Mouse (Mus musculus) cerebellum, adult 2 months (tissue): ENCODE data around the gene Runx1. TPM values are rescaled to one million over a fixed set of nuclear protein-coding genes. Genes with fewer than 3 reads are reported as not detected.

Experiments
- DNase-seq, 2 experiments: peaks; one replicate each; pipeline ENCODE4 v3.0.0; 2021
- H3K27ac ChIP-seq: fragments of 200-500 bp; 2 replicates; pipeline ENCODE4 v1.5.1; 2012; ENCODE audit warnings: low read length, control low read depth, inconsistent platforms; ENCODE audit not compliant: insufficient read depth
- H3K27me3 ChIP-seq: fragments of 200-500 bp; 2 replicates; pipeline ENCODE4 v1.6.1; 2012; ENCODE audit warnings: inconsistent platforms, mild to moderate bottlenecking, low read length, moderate library complexity; ENCODE audit not compliant: control insufficient read depth, insufficient read depth
- H3K4me1 ChIP-seq: fragments of 200-500 bp; 2 replicates; pipeline ENCODE4 v1.6.1; 2011; ENCODE audit warnings: low read length; ENCODE audit not compliant: control insufficient read depth, insufficient read depth
- H3K4me3 ChIP-seq: fragments of 200-500 bp; replicated peaks from 2 replicates; pipeline ENCODE3; 2011; ENCODE audit warnings: mild to moderate bottlenecking, low read depth, low read length, control low read depth; ENCODE audit not compliant: insufficient read depth
- CTCF ChIP-seq: fragments of 200-500 bp; IDR thresholded peaks from 2 replicates; pipeline ENCODE4 v1.5.1; 2011; ENCODE audit warnings: low read depth, mild to moderate bottlenecking, control low read depth, low read length, moderate library complexity, borderline replicate concordance; ENCODE audit not compliant: insufficient read depth
- POLR2A ChIP-seq: fragments of 200-500 bp; IDR thresholded peaks from 2 replicates; pipeline ENCODE4 v1.6.1; 2011; ENCODE audit warnings: low read length, control low read depth, borderline replicate concordance; ENCODE audit not compliant: insufficient read depth
- WGBS: fragments of 180-500 bp; shearing (Covaris S2); methylation state at CpG from one replicate; pipeline ENCODE4 v1.1.7; 2018; 5-methylcytosine and 5-hydroxymethylcytosine counted together
- polyA plus RNA-seq: library from polyadenylated mRNA; depleted of rRNA; stranded (reverse); fragments of >200 nt; gene quantifications from 2 replicates; pipeline ENCODE4 v1.2.3, GENCODE M21; 2012

Runx1 gene
- polyA plus RNA-seq, 1 experiment, result 0.52 TPM

DNA sequence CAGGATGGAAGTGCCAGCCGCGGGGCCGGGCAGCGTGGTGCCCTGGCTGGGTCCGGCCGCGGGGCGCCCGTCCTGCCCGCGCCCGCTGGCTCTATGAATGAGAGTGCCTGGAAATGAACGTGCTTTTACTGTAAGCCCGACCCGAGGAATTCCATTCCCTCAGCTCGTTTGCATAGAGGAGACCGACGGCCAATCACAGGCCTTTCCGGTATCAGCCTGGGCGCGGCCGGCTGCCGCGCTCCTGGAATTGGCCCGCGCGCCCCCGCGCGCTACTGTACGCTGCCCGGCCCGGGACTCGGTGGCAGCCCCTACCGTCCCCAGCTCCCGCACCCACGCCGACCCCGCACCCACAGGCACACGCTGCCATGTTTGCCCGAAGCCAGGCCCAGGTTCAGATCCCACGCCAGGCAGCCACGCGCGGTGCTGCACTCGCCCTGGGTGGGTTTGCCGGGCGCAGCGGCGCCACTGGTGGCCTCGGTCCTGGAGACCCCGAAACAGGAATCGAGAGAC, 128.7 kb downstream of the Runx1 start:
- no peak for TF ChIP-seq CTCF
- no peak for TF ChIP-seq POLR2A
- H3K4me3 ChIP-seq, result peak overlapping the region; percentile 20
- peak; percentile 22 to 45 for DNase-seq
- no peak overlapping the region for H3K27ac ChIP-seq
- peaks cover 3% of the 10 kb centered on the region; the same call in 1 of the 2 replicates for H3K27me3 ChIP-seq
- 1% methylated on average over 53 of the region's 53 CpGs for WGBS
- no peaks in the 10 kb centered on the region; the same call in 1 of the 2 replicates for H3K4me1 ChIP-seq

GRCm38 (mm10) chr16:92696411-92697015, 129.4 kb downstream of the Runx1 start:
- DNase-seq, result no peak
- H3K27me3 ChIP-seq, result peaks cover 3% of the 10 kb centered on the region; the same call in 1 of the 2 replicates
- TF ChIP-seq CTCF (no peak), POLR2A (no peak)
- 2% methylated on average over 24 of the region's 24 CpGs for WGBS
- H3K4me1 ChIP-seq, result no peaks in the 10 kb centered on the region; the same call in 1 of the 2 replicates
- no peak overlapping the region for H3K27ac ChIP-seq
- H3K4me3 ChIP-seq, result no peak overlapping the region

DNA sequence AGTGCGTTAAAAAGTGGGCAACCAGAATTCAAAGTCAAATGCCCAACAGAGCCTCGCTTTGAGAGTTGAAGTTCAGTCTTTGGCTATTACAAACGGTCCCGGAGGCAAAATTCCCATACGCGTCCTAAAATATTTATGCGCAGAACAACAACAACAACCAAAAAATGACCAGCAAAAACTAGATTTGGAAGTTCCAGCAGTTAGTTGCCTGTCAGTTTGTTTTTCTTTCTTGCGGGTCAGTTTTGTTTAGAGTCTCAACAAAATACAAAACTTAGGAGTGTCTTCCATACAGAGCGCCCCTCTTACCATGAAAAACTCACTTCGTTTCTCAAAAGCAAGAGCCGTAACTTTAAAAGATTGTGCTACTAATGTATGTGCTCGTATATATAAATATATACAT, 130.0 kb downstream of the Runx1 start:
- H3K4me1 ChIP-seq, result no peaks in the 10 kb centered on the region; the same call in 1 of the 2 replicates

DNA sequence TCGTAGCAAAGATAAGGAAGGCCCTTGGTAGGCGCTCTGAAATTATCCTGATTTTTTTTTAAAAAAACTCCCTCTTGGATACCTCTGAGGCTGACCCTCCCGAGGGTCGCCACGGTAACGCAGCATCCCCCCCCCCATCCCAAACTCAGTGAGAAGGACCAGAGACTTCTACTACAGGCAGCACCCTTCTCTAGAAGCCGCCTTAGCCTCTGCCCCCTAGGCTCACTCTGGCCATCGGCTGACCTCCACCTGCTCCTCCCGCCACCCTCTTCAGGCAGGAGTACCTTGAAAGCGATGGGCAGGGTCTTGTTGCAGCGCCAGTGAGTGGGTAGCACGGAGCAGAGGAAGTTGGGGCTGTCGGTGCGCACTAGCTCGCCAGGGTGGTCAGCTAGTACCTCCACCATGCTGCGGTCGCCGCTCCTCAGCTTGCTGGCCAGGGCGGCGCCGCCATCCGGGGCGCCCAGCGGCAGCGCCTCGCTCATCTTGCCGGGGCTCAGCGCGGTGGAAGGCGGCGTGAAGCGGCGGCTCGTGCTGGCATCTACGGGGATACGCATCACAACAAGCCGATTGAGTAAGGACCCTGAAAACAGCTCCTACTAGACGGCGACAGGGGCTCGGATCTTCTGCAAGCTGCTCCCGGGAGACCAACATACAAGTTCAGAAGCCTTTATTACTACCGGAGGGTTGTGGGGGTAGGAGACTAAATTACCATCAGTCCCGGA, 130.6 kb downstream of the Runx1 start:
- under 1% methylated on average over 43 of the region's 43 CpGs for WGBS
- Histone ChIP-seq H3K27ac (no peak overlapping the region), H3K4me3 (no peak overlapping the region), H3K4me1 (no peaks in the 10 kb centered on the region; the same call in 1 of the 2 replicates), H3K27me3 (peaks cover 3% of the 10 kb centered on the region; the same call in 1 of the 2 replicates)
- DNase-seq, result peak in 1 of 2 experiments; percentile 19
- no peak for TF ChIP-seq POLR2A
- TF ChIP-seq CTCF, result no peak

More for the DNA sequence above, 130.0 kb downstream of the Runx1 start:
- no peak for DNase-seq
- no peak overlapping the region for H3K27ac ChIP-seq
- no peak for TF ChIP-seq POLR2A
- no peak for TF ChIP-seq CTCF
- 15% methylated on average over 12 of the region's 12 CpGs for WGBS
- H3K27me3 ChIP-seq, result peaks cover 3% of the 10 kb centered on the region; the same call in 1 of the 2 replicates
- no peak overlapping the region for H3K4me3 ChIP-seq

GRCm38 (mm10) chr16:92694496-92695106, 131.3 kb downstream of the Runx1 start:
- TF ChIP-seq CTCF (no peak), POLR2A (no peak)
- Histone ChIP-seq H3K4me3 (no peak overlapping the region), H3K27me3 (peaks cover 3% of the 10 kb centered on the region; the same call in 1 of the 2 replicates), H3K4me1 (no peaks in the 10 kb centered on the region; the same call in 1 of the 2 replicates), H3K27ac (no peak overlapping the region)
- DNase-seq, result no peak
- 10% methylated on average over 16 of the region's 19 CpGs for WGBS

DNA sequence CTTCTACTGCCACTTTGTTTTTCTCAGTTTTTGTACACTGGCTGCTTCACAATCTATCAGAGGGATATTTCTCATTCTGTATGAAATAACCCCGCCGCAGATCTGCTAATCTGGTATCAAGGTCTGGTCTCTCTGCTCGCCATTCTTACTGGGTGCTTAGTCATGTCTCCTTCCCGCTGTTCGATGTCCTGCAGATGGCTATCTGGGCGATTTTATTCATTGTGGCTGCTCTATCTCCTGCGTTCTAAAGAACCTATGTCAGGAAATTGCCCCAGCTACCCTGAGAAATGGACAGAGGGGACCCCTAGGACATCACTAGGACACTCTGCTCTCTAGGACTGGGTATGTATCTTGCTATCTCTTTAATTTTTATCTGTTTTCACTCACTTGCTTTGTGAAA, 135.2 kb downstream of the Runx1 start:
- TF ChIP-seq CTCF, result no peak

GRCm38 (mm10) chr16:92688941-92689340, 137.0 kb downstream of the Runx1 start:
- Histone ChIP-seq H3K27me3 (no peaks in the 10 kb centered on the region; the same call in 1 of the 2 replicates), H3K4me3 (no peak overlapping the region), H3K4me1 (no peaks in the 10 kb centered on the region), H3K27ac (no peak overlapping the region)
- 93% methylated on average over 21 of the region's 21 CpGs for WGBS
- DNase-seq, result no peak
- TF ChIP-seq POLR2A (no peak), CTCF (no peak)

More for the DNA sequence above, 135.2 kb downstream of the Runx1 start:
- H3K4me3 ChIP-seq, result no peak overlapping the region
- no peak overlapping the region for H3K27ac ChIP-seq
- H3K4me1 ChIP-seq, result no peaks in the 10 kb centered on the region; the same call in 1 of the 2 replicates
- H3K27me3 ChIP-seq, result peaks cover 1% of the 10 kb centered on the region; the same call in 1 of the 2 replicates
- DNase-seq, result no peak
- 80% methylated on average over 7 of the region's 7 CpGs for WGBS

DNA sequence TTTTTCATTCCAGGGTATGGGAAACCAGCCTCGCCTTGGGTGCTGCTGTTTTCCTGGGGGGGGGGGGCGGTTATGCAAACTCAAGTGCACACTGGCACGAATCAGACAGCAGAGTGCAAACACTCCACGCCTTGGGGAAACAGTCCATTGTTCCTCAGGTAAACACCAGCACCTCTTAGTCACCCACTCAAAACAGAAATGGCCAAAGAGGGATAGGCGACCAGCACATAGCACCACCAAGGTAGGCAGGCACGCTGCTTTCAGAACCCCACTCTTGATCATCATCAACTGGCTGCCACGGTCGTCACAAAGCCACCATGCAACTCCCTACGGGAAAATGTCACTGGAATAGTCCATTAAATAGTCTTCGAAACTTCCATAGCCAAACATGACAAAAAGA, 139.0 kb downstream of the Runx1 start:
- TF ChIP-seq POLR2A, result no peak
- no peak for TF ChIP-seq CTCF
- no peaks in the 10 kb centered on the region; the same call in 1 of the 2 replicates for H3K27me3 ChIP-seq
- no peaks in the 10 kb centered on the region for H3K4me1 ChIP-seq
- H3K4me3 ChIP-seq, result no peak overlapping the region
- no peak for DNase-seq
- H3K27ac ChIP-seq, result no peak overlapping the region
- WGBS, result 95% methylated on average over 10 of the region's 10 CpGs
